Mouse (Mus musculus) E14TG2a.4 (cell line): ENCODE measurements at regions not wholly inside any gene's neighbourhood (a gene's known extent, or its start where the extent isn't known, plus 50 kb on each side); places are given as distances from the start of the nearest gene placed in this dataset.

Experiments used
- CTCF ChIP-seq: conservative IDR thresholded peaks from 2 replicates; pipeline ENCODE4 v1.5.1; 2014; ENCODE audit warnings: low read length
- NANOG ChIP-seq: IDR thresholded peaks from 2 replicates; pipeline ENCODE4 v1.6.1; 2014; ENCODE audit warnings: borderline replicate concordance, low read length, mixed read lengths

DNA sequence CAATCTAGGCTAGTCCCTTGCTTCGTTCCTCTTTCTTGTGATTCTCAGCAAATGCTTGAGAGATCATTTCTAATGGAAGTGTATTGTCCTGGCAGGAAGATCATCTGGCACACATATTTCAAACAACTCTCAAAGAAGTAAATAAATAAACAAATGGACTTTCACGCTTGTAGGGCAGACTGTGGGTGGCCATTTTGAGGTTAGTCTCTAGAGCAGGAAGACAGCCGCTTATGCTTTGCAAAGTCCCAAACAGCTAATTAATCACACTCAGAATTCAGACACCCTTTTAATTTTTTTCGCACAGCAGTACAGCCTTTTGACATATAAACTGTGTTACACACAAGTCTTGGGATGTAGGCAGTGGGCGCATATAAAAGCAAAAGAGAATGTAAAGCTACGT lies 451.1 kb downstream of the Gm11232 start:
- TF ChIP-seq CTCF (no peak), NANOG (no peak)
